Mouse (Mus musculus): ENCODE results near the gene Srp14.

DNA sequence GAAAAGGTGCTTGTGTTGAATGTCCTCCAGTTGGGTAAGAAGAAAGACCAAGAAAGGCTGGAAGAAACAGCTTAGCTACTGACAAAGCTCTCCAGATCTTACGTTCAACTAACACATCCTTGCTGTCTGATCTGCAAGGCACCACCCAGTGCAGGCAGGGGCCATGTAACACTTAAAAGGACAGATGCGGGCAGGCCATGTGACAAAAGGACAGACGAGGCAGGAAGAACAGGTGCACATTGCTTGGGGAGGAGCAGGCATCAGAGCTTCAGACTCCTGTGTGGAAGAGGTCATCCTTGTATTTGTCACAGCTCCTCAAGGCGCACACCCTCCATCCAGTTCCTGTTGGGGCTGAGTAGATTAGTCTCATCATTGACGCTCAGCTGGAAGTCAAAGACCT, 3.5 kb upstream of the Srp14 start:
- TF ChIP-seq CTCF (IDR thresholded peaks at IDR 0.05; ENCODE audit: insufficient read depth, low read depth, low read length) (no peak), POLR2A (IDR thresholded peaks at IDR 0.05; ENCODE audit: insufficient read depth, low read depth, low read length) (no peak)
